Mouse (Mus musculus) MEL (cell line): ENCODE data around the gene Gtf2h3.

Experiments
- CTCF ChIP-seq, 3 experiments: IDR thresholded peaks in 2 of 3; conservative IDR thresholded peaks in 1 of 3; 2 replicates each; pipeline ENCODE4 v1.5.1; 2011 to 2012; ENCODE audit warnings: low read length in 3 of 3, low read depth in 2 of 3, mild to moderate bottlenecking in 2 of 3, improper control_type of control experiment in 1 of 3, inconsistent platforms in 1 of 3, mixed read lengths in 1 of 3, moderate library complexity in 1 of 3; ENCODE audit not compliant: control insufficient read depth in 1 of 3, insufficient read depth in 1 of 3, poor library complexity in 1 of 3, severe bottlenecking in 1 of 3
- MAX ChIP-seq: IDR thresholded peaks from 2 replicates; pipeline ENCODE4 v1.6.1; 2011; ENCODE audit warnings: low read length, improper control_type of control experiment
- USF1 ChIP-seq: IDR thresholded peaks from 2 replicates; pipeline ENCODE4 v1.6.1; 2014; ENCODE audit warnings: low read depth, mild to moderate bottlenecking, inconsistent platforms, low read length, improper control_type of control experiment, moderate library complexity
- ZKSCAN1 ChIP-seq: IDR thresholded peaks from 2 replicates; pipeline ENCODE4 v1.6.1; 2012; ENCODE audit warnings: low read depth, mild to moderate bottlenecking, inconsistent platforms, low read length, improper control_type of control experiment, moderate library complexity

DNA sequence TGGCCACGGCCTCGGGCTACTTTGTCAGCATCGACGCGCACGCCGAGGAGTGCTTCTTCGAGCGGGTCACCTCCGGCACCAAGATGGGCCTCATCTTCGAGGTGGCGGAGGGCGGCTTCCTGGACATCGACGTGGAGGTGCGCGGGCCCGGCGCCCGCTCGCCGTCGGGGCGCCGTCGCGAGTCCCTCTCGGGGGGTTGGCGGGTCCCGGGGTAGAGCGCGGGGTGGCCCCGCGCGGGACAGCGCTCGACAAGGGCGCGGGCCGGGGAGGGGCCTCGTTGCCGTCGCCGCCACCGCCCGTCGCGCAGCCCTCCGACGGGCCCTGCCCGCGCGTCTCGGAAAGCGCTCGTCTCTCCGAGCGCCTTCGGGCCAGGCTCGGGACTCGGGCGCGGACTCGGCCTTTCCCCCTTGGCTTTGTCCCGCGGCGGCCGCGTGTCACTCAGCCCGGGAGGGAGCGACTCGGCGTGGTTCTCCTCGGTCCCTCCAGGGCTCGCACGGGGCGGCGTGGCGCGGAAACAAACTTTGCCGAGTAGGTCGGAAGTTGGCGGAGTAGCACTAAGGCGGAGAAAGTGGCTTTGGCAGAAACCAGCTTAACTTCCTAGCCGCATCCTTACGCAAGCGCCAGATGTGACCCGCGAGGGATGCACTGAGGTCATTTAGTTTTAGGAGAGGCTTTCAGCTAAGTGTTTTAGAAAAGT, 37.9 kb upstream of the Gtf2h3 start:
- TF ChIP-seq CTCF (IDR thresholded peaks at IDR 0.05 in 2 of 3, conservative IDR thresholded peaks at IDR 0.05 in 1 of 3; ENCODE audit: control insufficient read depth in 1 of 3, insufficient read depth in 1 of 3, low read depth in 2 of 3, low read length in 3 of 3, poor library complexity in 1 of 3, severe bottlenecking in 1 of 3) (no peak), ZKSCAN1 (no peak), USF1 (no peak), MAX (no peak)
